Mouse (Mus musculus) G1E (cell line): ENCODE measurements around the gene Insl6. TPM values are rescaled to one million over a fixed set of nuclear protein-coding genes. Genes with fewer than 3 reads are reported as not detected.

ENCODE experiments used
- ATAC-seq: 2 replicates; pipeline ENCODE4 v1.8.0; 2016; ENCODE audit warnings: mild to moderate bottlenecking; ENCODE audit not compliant: insufficient number of reproducible peaks, poor library complexity, low FRiP score, severe bottlenecking; ENCODE audit errors: extremely low read depth
- DNase-seq: peaks from one replicate; pipeline ENCODE4 v3.0.0; 2012; ENCODE audit warnings: low spot score
- H3K27me3 ChIP-seq: 2 replicates; pipeline ENCODE4 v1.6.1; 2012; ENCODE audit warnings: mild to moderate bottlenecking, low read length, inconsistent platforms; ENCODE audit not compliant: insufficient read depth
- H3K36me3 ChIP-seq: replicated peaks from 2 replicates; pipeline ENCODE3; 2012; ENCODE audit warnings: mild to moderate bottlenecking, inconsistent platforms
- H3K4me1 ChIP-seq: 2 replicates; pipeline ENCODE4 v1.6.1; 2012; ENCODE audit warnings: low read depth, low read length, inconsistent platforms, mixed read lengths; ENCODE audit not compliant: insufficient read depth
- H3K4me3 ChIP-seq: 2 replicates; pipeline ENCODE4 v1.5.1; 2012; ENCODE audit warnings: low read depth, mild to moderate bottlenecking, inconsistent platforms, low read length, moderate library complexity, mixed read lengths
- H3K9me3 ChIP-seq: replicated peaks from 2 replicates; pipeline ENCODE4 v1.6.1; 2012; ENCODE audit warnings: inconsistent platforms
- CTCF ChIP-seq: IDR thresholded peaks from 2 replicates; pipeline ENCODE4 v1.5.1; 2012; ENCODE audit warnings: low read depth, low read length, inconsistent platforms, mixed read lengths
- GATA1 ChIP-seq: IDR thresholded peaks from 2 replicates; pipeline ENCODE4 v1.6.1; 2012; ENCODE audit warnings: borderline replicate concordance, low read length, inconsistent platforms, mixed read lengths
- GATA2 ChIP-seq: IDR thresholded peaks from 2 replicates; pipeline ENCODE4 v1.6.1; 2012; ENCODE audit warnings: low read depth, low read length, inconsistent platforms, borderline replicate concordance
- POLR2AphosphoS5 ChIP-seq: IDR thresholded peaks from 2 replicates; pipeline ENCODE4 v1.6.1; 2012; ENCODE audit warnings: low read depth, low read length, inconsistent platforms; ENCODE audit not compliant: insufficient replicate concordance
- TAL1 ChIP-seq: conservative IDR thresholded peaks from 2 replicates; pipeline ENCODE4 v1.6.1; 2012; ENCODE audit warnings: low read depth, low read length, inconsistent platforms, mixed read lengths
- polyA plus RNA-seq: library from polyadenylated mRNA; stranded (reverse); fragments of >175 nt; gene quantifications from 2 replicates; pipeline ENCODE4 v1.2.3, GENCODE M21; 2012
- total RNA-seq, 2 experiments: library from RNA; stranded (forward) in 1 of 2; stranded (reverse) in 1 of 2; fragments of 200-1000 nt in 1 of 2; fragments of >200 nt in 1 of 2; fragmentation: Nextera tagmentation in 1 of 2; gene quantifications; 2 replicates each; pipeline ENCODE4 v1.2.3; 2014 to 2017

The Insl6 gene
- total and polyA plus RNA-seq, 3 experiments, result 0.35 to 4.2 TPM; not detected in 1

DNA sequence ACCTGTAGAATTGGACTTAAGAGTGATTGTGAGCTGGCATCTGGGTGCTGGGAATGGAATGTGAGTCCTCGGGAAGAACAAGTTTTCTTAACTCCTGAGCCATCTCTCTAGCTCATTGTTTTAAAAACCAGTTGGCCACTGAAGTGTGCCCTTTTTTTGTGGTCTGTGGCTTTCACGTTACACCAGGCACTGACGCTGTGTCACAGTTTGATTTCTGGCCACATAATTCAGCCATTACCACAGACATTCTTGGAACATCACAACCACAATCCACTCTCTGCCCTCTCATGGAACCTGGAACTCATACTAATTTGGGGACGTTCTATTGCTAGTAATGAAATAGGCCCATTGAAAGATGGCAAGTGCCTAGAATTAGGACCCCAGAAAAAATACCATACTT, 15.9 kb upstream of the Insl6 start:
- DNase-seq (no peak), ATAC-seq (no peak)
- Histone ChIP-seq H3K4me1 (peaks cover 12% of the 10 kb centered on the region; the same call in 1 of the 2 replicates), H3K9me3 (no peaks in the 10 kb centered on the region), H3K27me3 (peaks cover 12% of the 10 kb centered on the region), H3K4me3 (no peak overlapping the region), H3K36me3 (no peaks in the 10 kb centered on the region)
- no peak for TF ChIP-seq GATA2
- TF ChIP-seq TAL1, result no peak
- TF ChIP-seq GATA1, result no peak

GRCm38 (mm10) chr19:29336624-29337023, 11.5 kb upstream of the Insl6 start:
- Histone ChIP-seq H3K4me1 (peaks cover 3% of the 10 kb centered on the region; the same call in 1 of the 2 replicates), H3K9me3 (no peaks in the 10 kb centered on the region), H3K27me3 (peaks cover 41% of the 10 kb centered on the region), H3K36me3 (no peaks in the 10 kb centered on the region), H3K4me3 (no peak overlapping the region)
- no peak for TF ChIP-seq CTCF
- no peak for TF ChIP-seq POLR2AphosphoS5
- TF ChIP-seq GATA1, result no peak
- no peak for TF ChIP-seq TAL1
- TF ChIP-seq GATA2, result no peak
- no peak for DNase-seq
- no peak for ATAC-seq

GRCm38 (mm10) chr19:29334068-29334745, 9.1 kb upstream of the Insl6 start, which contains the start of gene Rln1:
Gene Rln1, minus strand, starts transcription at chr19:29334670.
- no peaks in the 10 kb centered on the region for H3K36me3 ChIP-seq
- TF ChIP-seq POLR2AphosphoS5 (no peak), TAL1 (no peak), GATA2 (no peak), CTCF (no peak), GATA1 (no peak)
- H3K9me3 ChIP-seq, result no peaks in the 10 kb centered on the region
- H3K4me3 ChIP-seq, result no peak within 1 kb of the TSS
- DNase-seq (no peak), ATAC-seq (no peak)
- H3K27me3 ChIP-seq, result peaks cover 40% of the 10 kb centered on the region
- H3K4me1 ChIP-seq, result no peaks in the 10 kb centered on the region; the same call in 1 of the 2 replicates

- no peak for ATAC-seq
- Histone ChIP-seq H3K4me1 (peaks cover 20% of the 10 kb centered on the region), H3K36me3 (no peaks in the 10 kb centered on the region), H3K9me3 (no peaks in the 10 kb centered on the region), H3K4me3 (no peak overlapping the region), H3K27me3 (peaks cover 11% of the 10 kb centered on the region)
- TF ChIP-seq TAL1 (no peak), POLR2AphosphoS5 (no peak), GATA1 (no peak), GATA2 (no peak), CTCF (no peak)
- no peak for DNase-seq
These were observed 1.8 kb upstream of the Insl6 start for GRCm38 (mm10) chr19:29326822-29327552.

GRCm38 (mm10) chr19:29326396-29326795, 1.2 kb upstream of the Insl6 start:
- ATAC-seq, result no peak
- H3K9me3 ChIP-seq, result no peaks in the 10 kb centered on the region
- TF ChIP-seq GATA1 (no peak), GATA2 (no peak), POLR2AphosphoS5 (no peak), TAL1 (no peak), CTCF (no peak)
- H3K36me3 ChIP-seq, result no peaks in the 10 kb centered on the region
- H3K27me3 ChIP-seq, result peaks cover 6% of the 10 kb centered on the region; the same call in 1 of the 2 replicates
- no peak for DNase-seq
- H3K4me1 ChIP-seq, result peaks cover 20% of the 10 kb centered on the region
- H3K4me3 ChIP-seq, result no peak overlapping the region

DNA sequence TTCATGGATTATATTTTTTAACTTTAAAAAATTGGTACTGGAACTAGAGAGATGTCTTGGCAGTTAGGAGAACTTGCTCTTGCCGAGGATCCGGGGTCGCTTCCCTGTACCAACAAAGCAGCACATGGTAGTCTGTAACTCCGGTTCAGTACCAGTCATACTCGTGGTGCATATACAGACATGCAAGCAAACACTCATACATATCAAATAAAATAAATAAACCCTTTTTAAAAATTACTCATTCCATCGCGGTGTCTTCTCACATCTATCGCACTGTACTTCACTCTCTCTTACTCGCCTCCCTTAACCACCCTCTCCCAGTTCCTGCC, 660 bp upstream of the Insl6 start:
- Histone ChIP-seq H3K4me3 (no peak overlapping the region; the same call in 1 of the 2 replicates), H3K9me3 (no peaks in the 10 kb centered on the region)

More for the DNA sequence above, 660 bp upstream of the Insl6 start:
- Histone ChIP-seq H3K4me1 (peaks cover 20% of the 10 kb centered on the region), H3K36me3 (no peaks in the 10 kb centered on the region), H3K27me3 (peaks cover 6% of the 10 kb centered on the region; the same call in 1 of the 2 replicates)
- DNase-seq (no peak), ATAC-seq (no peak)
- TF ChIP-seq POLR2AphosphoS5 (no peak), CTCF (no peak), GATA1 (no peak), TAL1 (no peak)
